Mouse (Mus musculus): Measurements from ENCODE around the gene Lrguk. TPM values are rescaled to one million over a fixed set of nuclear protein-coding genes. Genes with fewer than 3 reads are reported as not detected.

Gene Lrguk
- 1 to 10 TPM; 1.8 to 3.1 TPM for total RNA-seq (2021)

- peak; percentile 76 for DNase-seq (ENCODE audit: extremely low spot score in 1 of 2, low spot score in 1 of 2)
Observed at GRCm38 (mm10) chr6:34028933-34029745, at the start of gene Lrguk. Gene Lrguk (plus strand): TSS chr6:34029448.

- DNase-seq (ENCODE audit: extremely low spot score in 1 of 2, low spot score in 1 of 2): no peak
Observed at GRCm38 (mm10) chr6:33982709-33983108, 46.5 kb upstream of the Lrguk start.

- no peak for DNase-seq (ENCODE audit: extremely low spot score in 1 of 2, low spot score in 1 of 2)
Observed at GRCm38 (mm10) chr6:33987132-33987531, 42.1 kb upstream of the Lrguk start.

GRCm38 (mm10) chr6:33992213-33993034, 36.8 kb upstream of the Lrguk start:
- no peak for DNase-seq (ENCODE audit: extremely low spot score in 1 of 2, low spot score in 1 of 2)

- DNase-seq (ENCODE audit: extremely low spot score in 1 of 2, low spot score in 1 of 2): no peak
Observed at GRCm38 (mm10) chr6:33993842-33994241, 35.4 kb upstream of the Lrguk start.

- DNase-seq (ENCODE audit: extremely low spot score in 1 of 2, low spot score in 1 of 2): no peak
Observed at GRCm38 (mm10) chr6:33998590-33998989, 30.7 kb upstream of the Lrguk start.

- no peak for DNase-seq (ENCODE audit: extremely low spot score in 1 of 2, low spot score in 1 of 2)
Observed at GRCm38 (mm10) chr6:33999530-33999929, 29.7 kb upstream of the Lrguk start.

- no peak for DNase-seq (ENCODE audit: extremely low spot score in 1 of 2, low spot score in 1 of 2)
Observed at GRCm38 (mm10) chr6:34000644-34001043, 28.6 kb upstream of the Lrguk start.

- DNase-seq (ENCODE audit: extremely low spot score in 1 of 2, low spot score in 1 of 2): no peak
Observed at GRCm38 (mm10) chr6:34003033-34003432, 26.2 kb upstream of the Lrguk start.

GRCm38 (mm10) chr6:34013469-34013868, 15.8 kb upstream of the Lrguk start:
- no peak for DNase-seq (ENCODE audit: extremely low spot score in 1 of 2, low spot score in 1 of 2)

GRCm38 (mm10) chr6:34029746-34030027, 439 bp downstream of the Lrguk start:
- DNase-seq (ENCODE audit: extremely low spot score in 1 of 2, low spot score in 1 of 2): no peak

- no peak for DNase-seq (ENCODE audit: extremely low spot score in 1 of 2, low spot score in 1 of 2)
Observed at GRCm38 (mm10) chr6:34034096-34034495, 4.8 kb downstream of the Lrguk start.

GRCm38 (mm10) chr6:34034577-34035461, 5.6 kb downstream of the Lrguk start:
- DNase-seq (ENCODE audit: extremely low spot score in 1 of 2, low spot score in 1 of 2): no peak

- peak; percentile 76 to 97 for DNase-seq (ENCODE audit: extremely low spot score in 1 of 2, low spot score in 1 of 2)
Observed at GRCm38 (mm10) chr6:34040624-34041235, 11.5 kb downstream of the Lrguk start.

GRCm38 (mm10) chr6:34041589-34042280, 12.5 kb downstream of the Lrguk start:
- DNase-seq (ENCODE audit: extremely low spot score in 1 of 2, low spot score in 1 of 2): no peak

- no peak for DNase-seq (ENCODE audit: extremely low spot score in 1 of 2, low spot score in 1 of 2)
Observed at GRCm38 (mm10) chr6:34044228-34044811, 15.1 kb downstream of the Lrguk start.

- DNase-seq (ENCODE audit: extremely low spot score in 1 of 2, low spot score in 1 of 2): no peak
Observed at GRCm38 (mm10) chr6:34044846-34045540, 15.7 kb downstream of the Lrguk start.

- DNase-seq (ENCODE audit: extremely low spot score in 1 of 2, low spot score in 1 of 2): no peak
Observed at GRCm38 (mm10) chr6:34046551-34047186, 17.4 kb downstream of the Lrguk start.
